Mouse (Mus musculus): ENCODE data around the gene Mxi1.

Gene Mxi1

GRCm38 (mm10) chr19:53299156-53299828 lies 11.0 kb upstream of the Mxi1 start:
- in situ Hi-C loops (cut with MboI, MseI) = no loop called here

GRCm38 (mm10) chr19:53299829-53300181 lies 10.5 kb upstream of the Mxi1 start:
- in situ Hi-C loops (cut with MboI, MseI) = no loop called here

- in situ Hi-C loops (cut with MboI, MseI) = no loop called here
These were observed 6.9 kb upstream of the Mxi1 start for GRCm38 (mm10) chr19:53303382-53303781.

GRCm38 (mm10) chr19:53305621-53306020 lies 4.7 kb upstream of the Mxi1 start:
- in situ Hi-C loops (cut with MboI, MseI) = no loop called here

GRCm38 (mm10) chr19:53306706-53307105 lies 3.6 kb upstream of the Mxi1 start:
- in situ Hi-C loops (cut with MboI, MseI) = no loop called here

- in situ Hi-C loops (cut with MboI, MseI) = no loop called here
These were observed 3.1 kb upstream of the Mxi1 start for GRCm38 (mm10) chr19:53307219-53307618.

GRCm38 (mm10) chr19:53309631-53310030 lies 687 bp upstream of the Mxi1 start:
- in situ Hi-C loops (cut with MboI, MseI) = loop anchor here (10.0 kb wide), 1 partner anchor 225 kb away; no protein-coding TSS in a partner anchor

- in situ Hi-C loops (cut with MboI, MseI) = loop anchor here (10.0 kb wide), 1 partner anchor 224 kb away; no protein-coding TSS in a partner anchor
These were observed 629 bp downstream of the Mxi1 start for GRCm38 (mm10) chr19:53310771-53311523.

GRCm38 (mm10) chr19:53311524-53312335 lies 1.4 kb downstream of the Mxi1 start:
- in situ Hi-C loops (cut with MboI, MseI) = loop anchor here (10.0 kb wide), 1 partner anchor 223 kb away; no protein-coding TSS in a partner anchor

- in situ Hi-C loops (cut with MboI, MseI) = loop anchor here (10.0 kb wide), 1 partner anchor 222 kb away; no protein-coding TSS in a partner anchor
These were observed 2.1 kb downstream of the Mxi1 start for GRCm38 (mm10) chr19:53312336-53312871.

GRCm38 (mm10) chr19:53312951-53313683 lies 2.8 kb downstream of the Mxi1 start:
- in situ Hi-C loops (cut with MboI, MseI) = loop anchor here (10.0 kb wide), 1 partner anchor 222 kb away; no protein-coding TSS in a partner anchor

GRCm38 (mm10) chr19:53313684-53314443 lies 3.5 kb downstream of the Mxi1 start:
- in situ Hi-C loops (cut with MboI, MseI) = loop anchor here (10.0 kb wide), 1 partner anchor 221 kb away; no protein-coding TSS in a partner anchor

GRCm38 (mm10) chr19:53314530-53315208 lies 4.4 kb downstream of the Mxi1 start:
- in situ Hi-C loops (cut with MboI, MseI) = loop anchor here (5.0 to 10.0 kb wide), 2 partner anchors 42 to 220 kb away; no protein-coding TSS in a partner anchor

GRCm38 (mm10) chr19:53315209-53315654 lies 4.9 kb downstream of the Mxi1 start:
- in situ Hi-C loops (cut with MboI, MseI) = loop anchor here (5.0 to 10.0 kb wide), 2 partner anchors 43 to 220 kb away; no protein-coding TSS in a partner anchor

GRCm38 (mm10) chr19:53316105-53316504 lies 5.8 kb downstream of the Mxi1 start:
- in situ Hi-C loops (cut with MboI, MseI) = loop anchor here (5.0 to 10.0 kb wide), 2 partner anchors 44 to 219 kb away; no protein-coding TSS in a partner anchor

GRCm38 (mm10) chr19:53316963-53317362 lies 6.6 kb downstream of the Mxi1 start:
- in situ Hi-C loops (cut with MboI, MseI) = loop anchor here (5.0 to 10.0 kb wide), 2 partner anchors 45 to 218 kb away; no protein-coding TSS in a partner anchor

- in situ Hi-C loops (cut with MboI, MseI) = loop anchor here (5.0 to 10.0 kb wide), 2 partner anchors 46 to 216 kb away; no protein-coding TSS in a partner anchor
These were observed 8.1 kb downstream of the Mxi1 start for GRCm38 (mm10) chr19:53318143-53319132.

All from regulatory T cell (primary cell).